Mouse (Mus musculus): ENCODE results near the gene Tmem120b. TPM values are rescaled to one million over a fixed set of nuclear protein-coding genes. Genes with fewer than 3 reads are reported as not detected.
A peak's percentile ranks its signal among the peaks of the same experiment; 100 is the strongest.

Gene Tmem120b
- polyA plus RNA-seq, 1 experiment from 2014 or later = 7.6 TPM

GRCm38 (mm10) chr5:123151707-123152362 is 83.6 kb downstream of the Tmem120b start:
- Histone ChIP-seq H3K36me3 (ENCODE audit: control insufficient read depth, insufficient read depth, low read length) (peaks cover 34% of the 10 kb centered on the region), H3K4me3 (ENCODE audit: low read depth, low read length) (no peak overlapping the region), H3K9me3 (ENCODE audit: control insufficient read depth, low read length) (no peaks in the 10 kb centered on the region), H3K27ac (ENCODE audit: low read depth, low read length) (no peak overlapping the region), H3K9ac (ENCODE audit: low read length) (no peak overlapping the region), H3K4me2 (no peak overlapping the region), H3K4me1 (ENCODE audit: control insufficient read depth, insufficient read depth, low read length) (peaks cover 19% of the 10 kb centered on the region), H3K27me3 (ENCODE audit: control insufficient read depth, insufficient read depth, low read length) (no peaks in the 10 kb centered on the region)
- DNase-seq (ENCODE audit: low spot score, missing footprints) = no peak
- 92% methylated on average over 18 of the region's 19 CpGs for WGBS
- ATAC-seq (ENCODE audit: low FRiP score) = no peak

GRCm38 (mm10) chr5:123152901-123153300 is 84.7 kb downstream of the Tmem120b start:
- H3K27me3 ChIP-seq (ENCODE audit: control insufficient read depth, insufficient read depth, low read length) = no peaks in the 10 kb centered on the region
- no peak overlapping the region for H3K9ac ChIP-seq (ENCODE audit: low read length)
- DNase-seq (ENCODE audit: low spot score, missing footprints) = no peak
- no peak overlapping the region for H3K4me2 ChIP-seq
- H3K9me3 ChIP-seq (ENCODE audit: control insufficient read depth, low read length) = no peaks in the 10 kb centered on the region
- H3K4me1 ChIP-seq (ENCODE audit: control insufficient read depth, insufficient read depth, low read length) = peaks cover 19% of the 10 kb centered on the region
- H3K27ac ChIP-seq (ENCODE audit: low read depth, low read length) = no peak overlapping the region
- H3K4me3 ChIP-seq (ENCODE audit: low read depth, low read length) = no peak overlapping the region
- no peak for ATAC-seq (ENCODE audit: low FRiP score)
- WGBS = 88% methylated on average over 1 of the region's 1 CpGs
- H3K36me3 ChIP-seq (ENCODE audit: control insufficient read depth, insufficient read depth, low read length) = peaks cover 36% of the 10 kb centered on the region

GRCm38 (mm10) chr5:123155425-123155824 is 87.2 kb downstream of the Tmem120b start:
- Histone ChIP-seq H3K27me3 (ENCODE audit: control insufficient read depth, insufficient read depth, low read length) (no peaks in the 10 kb centered on the region), H3K4me3 (ENCODE audit: low read depth, low read length) (no peak overlapping the region), H3K36me3 (ENCODE audit: control insufficient read depth, insufficient read depth, low read length) (peaks cover 50% of the 10 kb centered on the region), H3K9ac (ENCODE audit: low read length) (no peak overlapping the region), H3K27ac (ENCODE audit: low read depth, low read length) (no peak overlapping the region), H3K4me1 (ENCODE audit: control insufficient read depth, insufficient read depth, low read length) (peaks cover 6% of the 10 kb centered on the region), H3K4me2 (no peak overlapping the region), H3K9me3 (ENCODE audit: control insufficient read depth, low read length) (no peaks in the 10 kb centered on the region)
- peak; percentile 91 for DNase-seq (ENCODE audit: low spot score, missing footprints)
- 63% methylated on average over 7 of the region's 7 CpGs for WGBS
- ATAC-seq (ENCODE audit: low FRiP score) = 0 out of 2 replicates have a peak, but pooled peaks have one; percentile 52

GRCm38 (mm10) chr5:123156763-123157162 is 88.5 kb downstream of the Tmem120b start:
- H3K27ac ChIP-seq (ENCODE audit: low read depth, low read length) = no peak overlapping the region
- no peaks in the 10 kb centered on the region for H3K27me3 ChIP-seq (ENCODE audit: control insufficient read depth, insufficient read depth, low read length)
- H3K4me2 ChIP-seq = no peak overlapping the region
- H3K36me3 ChIP-seq (ENCODE audit: control insufficient read depth, insufficient read depth, low read length) = peaks cover 61% of the 10 kb centered on the region
- ATAC-seq (ENCODE audit: low FRiP score) (no peak), DNase-seq (ENCODE audit: low spot score, missing footprints) (peak; percentile 81)
- 89% methylated on average over 12 of the region's 12 CpGs for WGBS
- no peaks in the 10 kb centered on the region for H3K4me1 ChIP-seq (ENCODE audit: control insufficient read depth, insufficient read depth, low read length)
- H3K4me3 ChIP-seq (ENCODE audit: low read depth, low read length) = no peak overlapping the region
- no peak overlapping the region for H3K9ac ChIP-seq (ENCODE audit: low read length)
- no peaks in the 10 kb centered on the region for H3K9me3 ChIP-seq (ENCODE audit: control insufficient read depth, low read length)

GRCm38 (mm10) chr5:123157972-123158371 is 89.8 kb downstream of the Tmem120b start:
- no peak overlapping the region for H3K9ac ChIP-seq (ENCODE audit: low read length)
- no peaks in the 10 kb centered on the region for H3K9me3 ChIP-seq (ENCODE audit: control insufficient read depth, low read length)
- DNase-seq (ENCODE audit: low spot score, missing footprints) (no peak), ATAC-seq (ENCODE audit: low FRiP score) (no peak)
- peaks cover 55% of the 10 kb centered on the region for H3K36me3 ChIP-seq (ENCODE audit: control insufficient read depth, insufficient read depth, low read length)
- H3K4me2 ChIP-seq = no peak overlapping the region
- 91% methylated on average over 4 of the region's 4 CpGs for WGBS
- H3K27me3 ChIP-seq (ENCODE audit: control insufficient read depth, insufficient read depth, low read length) = no peaks in the 10 kb centered on the region
- no peak overlapping the region for H3K27ac ChIP-seq (ENCODE audit: low read depth, low read length)
- H3K4me3 ChIP-seq (ENCODE audit: low read depth, low read length) = no peak overlapping the region
- H3K4me1 ChIP-seq (ENCODE audit: control insufficient read depth, insufficient read depth, low read length) = no peaks in the 10 kb centered on the region

GRCm38 (mm10) chr5:123159446-123159845 is 91.2 kb downstream of the Tmem120b start:
- Histone ChIP-seq H3K27ac (ENCODE audit: low read depth, low read length) (no peak overlapping the region), H3K36me3 (ENCODE audit: control insufficient read depth, insufficient read depth, low read length) (peaks cover 61% of the 10 kb centered on the region), H3K9ac (ENCODE audit: low read length) (no peak overlapping the region), H3K4me2 (no peak overlapping the region), H3K9me3 (ENCODE audit: control insufficient read depth, low read length) (no peaks in the 10 kb centered on the region), H3K4me1 (ENCODE audit: control insufficient read depth, insufficient read depth, low read length) (no peaks in the 10 kb centered on the region), H3K4me3 (ENCODE audit: low read depth, low read length) (no peak overlapping the region), H3K27me3 (ENCODE audit: control insufficient read depth, insufficient read depth, low read length) (no peaks in the 10 kb centered on the region)
- DNase-seq (ENCODE audit: low spot score, missing footprints) = no peak
- ATAC-seq (ENCODE audit: low FRiP score) = no peak
- 94% methylated on average over 4 of the region's 4 CpGs for WGBS

GRCm38 (mm10) chr5:123159866-123160265 is 91.7 kb downstream of the Tmem120b start:
- no peak overlapping the region for H3K9ac ChIP-seq (ENCODE audit: low read length)
- no peak overlapping the region for H3K27ac ChIP-seq (ENCODE audit: low read depth, low read length)
- ATAC-seq (ENCODE audit: low FRiP score) (no peak), DNase-seq (ENCODE audit: low spot score, missing footprints) (no peak)
- WGBS = 90% methylated on average over 15 of the region's 15 CpGs
- H3K27me3 ChIP-seq (ENCODE audit: control insufficient read depth, insufficient read depth, low read length) = no peaks in the 10 kb centered on the region
- H3K4me1 ChIP-seq (ENCODE audit: control insufficient read depth, insufficient read depth, low read length) = no peaks in the 10 kb centered on the region
- H3K36me3 ChIP-seq (ENCODE audit: control insufficient read depth, insufficient read depth, low read length) = peaks cover 61% of the 10 kb centered on the region
- H3K4me3 ChIP-seq (ENCODE audit: low read depth, low read length) = no peak overlapping the region
- H3K4me2 ChIP-seq = no peak overlapping the region
- no peaks in the 10 kb centered on the region for H3K9me3 ChIP-seq (ENCODE audit: control insufficient read depth, low read length)

GRCm38 (mm10) chr5:123160341-123160740 is 92.1 kb downstream of the Tmem120b start:
- Histone ChIP-seq H3K4me3 (ENCODE audit: low read depth, low read length) (no peak overlapping the region), H3K36me3 (ENCODE audit: control insufficient read depth, insufficient read depth, low read length) (peaks cover 61% of the 10 kb centered on the region), H3K27ac (ENCODE audit: low read depth, low read length) (no peak overlapping the region), H3K4me1 (ENCODE audit: control insufficient read depth, insufficient read depth, low read length) (no peaks in the 10 kb centered on the region), H3K9ac (ENCODE audit: low read length) (no peak overlapping the region), H3K9me3 (ENCODE audit: control insufficient read depth, low read length) (no peaks in the 10 kb centered on the region), H3K27me3 (ENCODE audit: control insufficient read depth, insufficient read depth, low read length) (no peaks in the 10 kb centered on the region), H3K4me2 (no peak overlapping the region)
- WGBS = 94% methylated on average over 14 of the region's 15 CpGs
- DNase-seq (ENCODE audit: low spot score, missing footprints) = no peak
- no peak for ATAC-seq (ENCODE audit: low FRiP score)

GRCm38 (mm10) chr5:123162942-123163341 is 94.7 kb downstream of the Tmem120b start:
- Histone ChIP-seq H3K9ac (ENCODE audit: low read length) (no peak overlapping the region), H3K4me2 (no peak overlapping the region), H3K9me3 (ENCODE audit: control insufficient read depth, low read length) (no peaks in the 10 kb centered on the region), H3K4me1 (ENCODE audit: control insufficient read depth, insufficient read depth, low read length) (no peaks in the 10 kb centered on the region), H3K36me3 (ENCODE audit: control insufficient read depth, insufficient read depth, low read length) (peaks cover 64% of the 10 kb centered on the region), H3K4me3 (ENCODE audit: low read depth, low read length) (no peak overlapping the region), H3K27ac (ENCODE audit: low read depth, low read length) (no peak overlapping the region), H3K27me3 (ENCODE audit: control insufficient read depth, insufficient read depth, low read length) (no peaks in the 10 kb centered on the region)
- no peak for ATAC-seq (ENCODE audit: low FRiP score)
- 85% methylated on average over 9 of the region's 9 CpGs for WGBS
- no peak for DNase-seq (ENCODE audit: low spot score, missing footprints)

Measured in midbrain, embryonic 11.5 days (tissue).